Mouse (Mus musculus) lung, postnatal 0 days (tissue): ENCODE measurements around the gene Ly86.

Experiments
- CTCF ChIP-seq: IDR thresholded peaks from 2 replicates; pipeline ENCODE4 v1.5.1; 2016; ENCODE audit warnings: antibody characterized with exemption, mild to moderate bottlenecking
- EP300 ChIP-seq: IDR thresholded peaks from 2 replicates; pipeline ENCODE4 v1.6.1; 2016; ENCODE audit warnings: antibody characterized with exemption, mild to moderate bottlenecking, control low read depth

DNA sequence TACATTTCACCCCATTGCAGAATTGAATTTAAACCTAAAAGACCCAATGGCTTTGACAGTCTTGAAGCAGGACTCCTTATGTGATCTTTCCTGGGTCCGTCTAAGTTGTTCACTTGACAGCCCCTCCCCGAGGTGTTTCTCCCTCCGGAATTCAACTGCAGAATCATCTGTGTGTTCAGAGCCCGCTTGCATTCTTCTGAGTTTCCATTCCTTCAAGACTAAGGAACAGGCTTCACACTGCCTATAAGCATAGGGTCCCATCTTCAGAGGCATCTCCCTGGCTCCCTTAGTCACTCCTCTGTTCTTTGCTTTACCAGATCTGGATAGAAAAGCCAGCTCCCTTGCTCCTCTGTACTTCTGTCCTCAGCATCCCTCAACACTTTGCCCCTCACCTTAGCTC is 32.1 kb upstream of the Ly86 start:
- no peak for TF ChIP-seq CTCF
- no peak for TF ChIP-seq EP300
